Mouse (Mus musculus) cerebellum, adult 11 months (tissue): ENCODE measurements around the gene Drosha.
"Not testable (repeated sequence)": the region's sequence is repeated elsewhere in the genome, so short reads cannot be mapped to it uniquely, and the experiment has no call there.

ENCODE experiments used
- DNase-seq: peaks from one replicate; pipeline ENCODE4 v3.0.0; 2022

Gene Drosha

GRCm38 (mm10) chr15:12887206-12887605, 62.6 kb downstream of the Drosha start:
- no peak for DNase-seq

DNA sequence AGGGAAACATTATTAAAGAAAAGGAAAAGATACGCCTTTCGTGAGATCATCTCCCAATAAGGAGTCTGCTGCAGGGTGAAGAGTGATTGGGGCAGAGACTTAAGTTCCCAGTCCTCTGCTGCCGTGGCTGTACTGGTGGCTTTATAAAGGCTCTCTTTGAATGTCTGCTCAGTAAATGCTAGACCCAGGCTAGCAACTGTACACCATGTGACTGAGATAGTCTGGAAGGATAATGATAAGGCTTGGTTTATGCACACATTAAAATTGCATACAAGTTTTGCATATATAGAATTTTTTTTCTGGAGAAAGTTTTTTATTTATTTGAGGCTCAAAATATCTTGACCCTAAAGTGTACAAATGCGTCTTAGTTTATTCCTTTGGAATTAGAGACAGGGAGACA, 63.7 kb downstream of the Drosha start:
- no peak for DNase-seq

- DNase-seq, result no peak
Observed at GRCm38 (mm10) chr15:12889909-12890308, 65.3 kb downstream of the Drosha start.

- DNase-seq, result no peak
Observed at GRCm38 (mm10) chr15:12895426-12895825, 70.8 kb downstream of the Drosha start.

GRCm38 (mm10) chr15:12896022-12897009, 71.7 kb downstream of the Drosha start:
- DNase-seq, result no peak

DNA sequence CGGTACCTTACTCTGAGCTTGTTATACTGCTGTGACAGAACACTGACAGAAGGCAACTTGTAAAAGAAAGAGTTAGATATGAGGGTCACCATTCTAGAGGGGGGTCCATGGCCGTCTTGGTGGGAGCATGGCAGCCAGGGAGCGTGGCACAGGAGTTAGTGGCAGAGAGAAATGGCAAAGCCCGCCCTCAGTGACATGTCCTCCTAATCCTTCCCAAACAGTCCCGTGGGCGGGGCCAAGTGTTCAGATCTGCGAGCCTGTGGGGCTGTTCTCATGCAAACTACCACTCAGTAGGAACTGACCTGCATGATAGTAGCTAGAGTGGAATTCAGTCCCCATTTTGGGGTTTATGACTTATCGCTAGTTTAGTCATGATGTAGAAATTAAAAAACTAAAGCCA, 73.2 kb downstream of the Drosha start:
- no peak for DNase-seq

GRCm38 (mm10) chr15:12900428-12901196, 76.0 kb downstream of the Drosha start:
- DNase-seq, result no peak

GRCm38 (mm10) chr15:12901197-12901570, 76.6 kb downstream of the Drosha start:
- DNase-seq, result no peak

- DNase-seq, result no peak
Observed at GRCm38 (mm10) chr15:12904442-12904841, 79.8 kb downstream of the Drosha start.

DNA sequence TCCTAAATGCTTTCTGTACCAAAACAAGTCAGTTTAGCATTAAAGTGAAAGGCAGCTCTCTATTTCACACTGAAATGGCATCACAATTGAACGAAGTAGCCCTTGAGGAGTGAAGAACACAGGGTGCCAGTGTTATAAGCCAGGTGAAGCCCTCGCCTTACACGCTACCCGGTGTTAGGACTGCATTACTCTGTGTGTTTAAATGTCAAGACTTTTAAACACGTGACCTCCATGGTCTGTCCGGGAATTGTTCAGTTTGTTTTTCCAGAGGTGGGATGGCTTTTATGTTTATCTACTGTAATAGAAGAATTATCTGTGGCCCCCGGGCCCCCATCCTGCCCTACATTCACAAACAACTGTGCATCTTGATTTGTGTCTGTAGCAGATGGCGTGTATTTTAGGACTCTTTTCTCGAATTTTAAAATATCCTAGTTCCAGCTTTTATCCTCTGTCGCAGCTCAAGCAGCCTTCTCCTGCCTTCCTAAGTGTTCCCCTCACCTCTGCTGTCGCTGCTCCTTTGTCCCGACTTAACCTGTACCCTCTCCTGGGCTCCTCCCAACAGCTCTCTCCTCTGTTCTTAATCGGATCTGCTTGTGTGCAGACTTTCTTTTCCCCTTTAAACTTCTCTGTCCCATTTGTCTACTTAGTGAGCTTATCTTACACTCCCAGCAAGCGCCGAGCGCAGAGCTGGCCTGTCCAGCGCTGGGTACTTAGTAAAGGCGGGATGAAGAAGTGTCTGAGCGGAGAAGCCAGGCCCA, 83.5 kb downstream of the Drosha start:
- DNase-seq, result no peak

- no peak for DNase-seq
Observed at GRCm38 (mm10) chr15:12908720-12909028, 84.1 kb downstream of the Drosha start.

GRCm38 (mm10) chr15:12909171-12909570, 84.6 kb downstream of the Drosha start:
- no peak for DNase-seq

DNA sequence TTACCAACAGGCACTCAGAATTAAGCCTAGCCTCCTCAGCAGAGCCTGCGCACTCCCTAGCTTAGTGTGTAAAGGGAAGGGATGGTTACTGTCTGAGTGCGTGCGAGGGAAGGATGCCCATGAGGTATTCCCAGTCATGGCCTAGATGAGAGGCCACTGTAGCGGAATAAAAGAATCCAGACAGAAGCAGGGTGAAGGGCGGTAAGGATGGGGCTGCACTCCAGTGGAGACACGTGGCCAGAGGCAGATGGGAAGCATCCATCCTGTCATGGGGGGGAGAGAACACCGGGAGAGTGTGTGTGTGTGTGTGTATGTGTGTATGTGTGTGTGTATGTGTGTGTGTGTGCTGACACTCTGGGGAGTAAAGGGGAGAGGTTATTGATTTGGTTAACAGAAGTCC, 86.5 kb downstream of the Drosha start:
- DNase-seq, result no peak

DNA sequence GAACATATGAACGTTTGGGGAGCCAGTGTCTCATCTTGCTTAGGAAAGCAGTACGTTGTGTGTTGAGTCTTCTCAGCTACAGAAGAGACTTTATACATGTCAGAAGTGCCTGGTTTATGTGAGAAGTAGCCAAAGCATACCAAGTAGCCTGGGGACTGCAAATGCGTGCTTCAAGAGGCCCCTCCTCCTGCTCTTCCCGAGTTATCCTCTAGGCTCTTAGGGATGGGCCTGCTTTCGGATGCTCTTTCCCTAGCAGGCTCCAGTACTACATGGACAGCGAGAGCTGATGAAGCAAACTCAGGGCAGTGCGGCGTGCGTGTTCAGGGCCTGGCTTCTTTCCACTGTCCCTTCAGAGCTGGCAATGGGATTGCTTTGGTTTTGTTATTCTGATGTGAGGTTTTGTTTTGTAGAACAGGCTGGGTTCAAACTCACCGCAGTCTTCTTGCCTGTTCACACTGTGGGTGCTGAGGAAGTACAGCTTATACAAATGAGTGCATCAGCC, 91.8 kb downstream of the Drosha start:
- DNase-seq, result no peak

- not testable (repeated sequence) for DNase-seq
Observed at GRCm38 (mm10) chr15:12919326-12919966, 94.8 kb downstream of the Drosha start.

- DNase-seq, result no peak
Observed at GRCm38 (mm10) chr15:12919967-12920870, 95.6 kb downstream of the Drosha start.

DNA sequence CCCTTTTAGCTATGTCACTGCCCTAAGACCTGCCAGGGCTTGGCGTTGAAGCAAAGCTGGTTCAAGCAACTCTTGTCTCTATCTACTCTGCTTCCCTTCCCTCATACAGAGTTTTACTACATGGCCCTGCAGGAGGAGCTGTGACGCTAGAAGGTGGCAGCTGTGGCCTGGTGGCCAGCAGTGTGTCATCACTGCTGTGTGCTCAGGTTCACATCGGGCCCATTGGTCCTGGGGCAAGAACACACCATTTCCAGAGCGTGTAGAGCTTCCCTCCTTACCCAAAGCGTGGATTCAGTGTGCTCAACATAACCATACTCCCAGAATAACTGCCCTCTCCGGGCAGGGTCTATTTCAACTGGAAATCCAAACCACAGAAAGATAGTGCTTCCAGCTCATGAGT, 97.3 kb downstream of the Drosha start:
- DNase-seq, result no peak

DNA sequence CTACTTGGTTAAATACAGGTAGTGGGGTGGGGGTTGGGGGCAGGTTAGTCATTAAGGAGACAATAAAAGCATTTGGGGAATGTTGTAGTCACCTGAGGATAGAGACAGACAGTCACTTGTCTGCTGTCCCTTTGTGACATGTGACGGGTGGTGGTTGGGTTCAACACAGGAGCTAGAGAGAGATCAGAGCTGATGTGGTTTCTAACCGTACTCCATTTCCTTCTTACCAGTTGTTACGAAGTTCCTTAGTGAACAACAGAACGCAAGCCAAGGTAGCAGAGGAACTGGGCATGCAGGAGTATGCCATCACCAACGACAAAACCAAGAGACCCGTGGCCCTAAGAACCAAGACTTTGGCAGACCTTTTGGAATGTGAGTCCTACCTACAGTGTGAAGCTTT, 99.2 kb downstream of the Drosha start:
- DNase-seq, result no peak

GRCm38 (mm10) chr15:12931481-12931880, 106.9 kb downstream of the Drosha start:
- no peak for DNase-seq

GRCm38 (mm10) chr15:12936217-12936732, 111.7 kb downstream of the Drosha start:
- no peak for DNase-seq

DNA sequence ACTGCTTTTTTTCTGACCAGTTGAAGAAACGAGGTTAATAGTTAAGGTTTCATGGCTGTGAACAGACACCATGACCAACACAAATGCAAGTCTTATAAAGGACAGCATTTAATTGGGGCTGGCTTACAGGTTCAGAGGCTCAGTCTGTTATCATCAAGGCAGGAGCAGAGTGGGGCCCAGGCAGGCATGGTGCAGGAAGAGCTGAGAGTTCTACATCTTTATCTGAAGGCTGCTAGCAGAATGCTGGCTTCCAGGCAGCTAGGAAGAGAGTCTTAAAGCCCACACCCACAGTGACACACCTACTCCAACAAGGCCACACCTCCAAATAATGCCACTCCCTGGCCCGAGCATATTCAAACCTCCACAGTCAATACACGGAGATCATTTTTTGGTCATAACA, 112.7 kb downstream of the Drosha start:
- DNase-seq, result not testable (repeated sequence)
